Mouse (Mus musculus) left cerebral cortex, postnatal 36 days (tissue): ENCODE measurements around the gene Mapkap1. TPM values are rescaled to one million over a fixed set of nuclear protein-coding genes. Genes with fewer than 3 reads are reported as not detected.

Experiments used
- DNase-seq, 2 experiments: peaks; one replicate each; pipeline ENCODE4 v3.0.0; 2021 to 2022; ENCODE audit warnings: low spot score in 2 of 2, mixed read lengths in 1 of 2
- intact Hi-C: fragments of 180-260 bp; cut with DNase I; formaldehyde crosslinking; loops from one replicate; pipeline ENCODE4 v1.15.1; 2025
- total RNA-seq, 2 experiments: library from RNA; stranded (reverse); gene quantifications; 2 replicates each; pipeline ENCODE4 v1.2.3; 2021

Mapkap1 gene
- total RNA-seq, 2 experiments from 2014 or later: 65.2 to 67.8 TPM

GRCm38 (mm10) chr2:34667820-34668219 lies 261.2 kb downstream of the Mapkap1 start:
- no peak for DNase-seq
- intact Hi-C loops: no loop called here

DNA sequence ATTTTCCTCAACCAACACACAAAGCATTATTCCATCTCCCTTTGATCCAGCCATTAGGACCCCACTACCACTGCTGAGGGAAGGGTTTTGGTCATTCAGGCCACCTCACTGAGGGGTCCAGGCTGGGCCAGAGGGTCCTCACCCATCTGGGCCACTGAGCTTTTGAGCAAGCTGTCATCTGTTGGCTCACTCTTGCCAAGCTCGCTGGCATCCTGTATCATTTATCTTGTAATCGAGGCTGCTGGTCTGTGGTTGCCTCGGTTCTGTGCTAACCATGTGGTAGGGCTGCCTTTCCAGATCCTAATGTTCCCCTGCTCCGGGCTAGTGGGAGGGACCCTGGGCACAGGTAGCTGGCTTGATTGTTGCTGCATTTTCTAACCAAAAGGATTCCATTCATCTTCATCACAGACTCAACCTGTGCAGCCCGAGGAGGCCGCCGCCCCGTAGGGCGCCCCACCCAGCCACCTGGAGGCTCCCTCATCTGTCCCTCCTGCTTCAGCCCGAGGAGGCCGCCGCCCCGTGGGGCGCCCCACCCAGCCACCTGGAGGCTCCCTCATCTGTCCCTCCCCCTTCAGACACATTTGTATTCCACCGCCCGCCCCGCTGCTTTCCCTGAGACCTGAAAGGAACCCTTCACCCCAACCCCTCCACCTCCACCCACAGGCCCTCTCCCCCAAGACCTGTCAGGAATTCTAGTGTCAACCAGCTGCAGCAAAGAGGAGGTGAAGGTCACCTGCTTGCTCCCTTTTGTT lies 262.0 kb downstream of the Mapkap1 start:
- no peak for DNase-seq
- intact Hi-C loops: no loop called here

- DNase-seq: no peak
- intact Hi-C loops: no loop called here
Measured at GRCm38 (mm10) chr2:34669203-34669746, 262.7 kb downstream of the Mapkap1 start.

- intact Hi-C loops: no loop called here
- no peak for DNase-seq
Measured at GRCm38 (mm10) chr2:34670470-34670869, 263.9 kb downstream of the Mapkap1 start.

GRCm38 (mm10) chr2:34671385-34672026 lies 264.9 kb downstream of the Mapkap1 start:
- peak; percentile 22 to 31 for DNase-seq
- intact Hi-C loops: no loop called here

DNA sequence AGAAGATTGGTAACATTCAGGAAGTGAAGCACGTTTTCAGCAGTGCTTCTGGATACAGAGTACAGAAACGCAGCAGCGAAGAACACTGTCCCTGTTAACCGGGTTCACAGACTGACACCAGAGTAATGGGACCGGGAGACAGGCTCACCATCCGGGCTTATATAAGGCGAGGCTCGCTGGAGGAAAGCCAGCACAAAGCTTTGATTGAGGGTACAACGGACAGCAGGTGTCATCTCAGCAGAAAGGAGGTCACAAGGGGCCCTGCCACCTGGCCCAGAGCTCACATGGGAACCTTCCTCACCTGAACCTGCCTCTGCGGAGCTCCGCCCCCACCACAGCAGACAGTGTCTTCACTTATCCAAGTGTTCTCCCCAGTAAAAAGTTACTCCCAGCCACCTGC lies 267.3 kb downstream of the Mapkap1 start:
- intact Hi-C loops: no loop called here
- no peak for DNase-seq

Other genes starting within 250 kb of the Mapkap1 start
- 10 to 100 TPM; 10.5 to 19.7 TPM for gene Pbx3, start 33.6 kb upstream of the Mapkap1 start, total RNA-seq